Mouse (Mus musculus): ENCODE measurements around the gene Mgl2. TPM values are rescaled to one million over a fixed set of nuclear protein-coding genes. Genes with fewer than 3 reads are reported as not detected.

Gene Mgl2
- polyA plus RNA-seq, 1 experiment: 0.37 TPM

GRCm38 (mm10) chr11:70099102-70099501 is 31.0 kb upstream of the Mgl2 start:
- TF ChIP-seq EP300 (IDR thresholded peaks at IDR 0.05; ENCODE audit: insufficient read depth, low read depth, low read length): no peak
- H3K36me3 ChIP-seq (ENCODE audit: control insufficient read depth, insufficient read depth, low read length, poor library complexity, severe bottlenecking): no peaks in the 10 kb centered on the region

GRCm38 (mm10) chr11:70099809-70100208 is 30.3 kb upstream of the Mgl2 start:
- Histone ChIP-seq H3K4me3 (ENCODE audit: low read depth, low read length) (no peak overlapping the region), H3K4me1 (ENCODE audit: control insufficient read depth, insufficient read depth, low read length) (no peaks in the 10 kb centered on the region), H3K9ac (ENCODE audit: low read depth, poor library complexity, severe bottlenecking) (no peak overlapping the region), H3K36me3 (ENCODE audit: control insufficient read depth, insufficient read depth, low read length, poor library complexity, severe bottlenecking) (no peaks in the 10 kb centered on the region), H3K27me3 (ENCODE audit: control insufficient read depth, insufficient read depth, low read length, poor library complexity, severe bottlenecking) (no peaks in the 10 kb centered on the region), H3K9me3 (replicated peaks; ENCODE audit: control insufficient read depth, insufficient read depth, low read length, poor library complexity, severe bottlenecking) (no peaks in the 10 kb centered on the region), H3K27ac (ENCODE audit: insufficient read depth, low read length) (no peak overlapping the region)
- TF ChIP-seq EP300 (IDR thresholded peaks at IDR 0.05; ENCODE audit: insufficient read depth, low read depth, low read length): no peak
- no peak for TF ChIP-seq POLR2A (IDR thresholded peaks at IDR 0.05; ENCODE audit: insufficient read depth, low read length)
- TF ChIP-seq CTCF (IDR thresholded peaks at IDR 0.05; ENCODE audit: low read depth, low read length): no peak

More at GRCm38 (mm10) chr11:70099102-70099501, 31.0 kb upstream of the Mgl2 start:
- Histone ChIP-seq H3K9ac (ENCODE audit: low read depth, poor library complexity, severe bottlenecking) (no peak overlapping the region), H3K9me3 (replicated peaks; ENCODE audit: control insufficient read depth, insufficient read depth, low read length, poor library complexity, severe bottlenecking) (no peaks in the 10 kb centered on the region), H3K27me3 (ENCODE audit: control insufficient read depth, insufficient read depth, low read length, poor library complexity, severe bottlenecking) (no peaks in the 10 kb centered on the region), H3K4me3 (ENCODE audit: low read depth, low read length) (no peak overlapping the region), H3K4me1 (ENCODE audit: control insufficient read depth, insufficient read depth, low read length) (no peaks in the 10 kb centered on the region), H3K27ac (ENCODE audit: insufficient read depth, low read length) (no peak overlapping the region)

- Histone ChIP-seq H3K27me3 (ENCODE audit: control insufficient read depth, insufficient read depth, low read length, poor library complexity, severe bottlenecking) (no peaks in the 10 kb centered on the region), H3K4me1 (ENCODE audit: control insufficient read depth, insufficient read depth, low read length) (no peaks in the 10 kb centered on the region), H3K36me3 (ENCODE audit: control insufficient read depth, insufficient read depth, low read length, poor library complexity, severe bottlenecking) (no peaks in the 10 kb centered on the region), H3K9ac (ENCODE audit: low read depth, poor library complexity, severe bottlenecking) (no peak overlapping the region), H3K4me3 (ENCODE audit: low read depth, low read length) (no peak overlapping the region), H3K9me3 (replicated peaks; ENCODE audit: control insufficient read depth, insufficient read depth, low read length, poor library complexity, severe bottlenecking) (no peaks in the 10 kb centered on the region), H3K27ac (ENCODE audit: insufficient read depth, low read length) (no peak overlapping the region)
- TF ChIP-seq EP300 (IDR thresholded peaks at IDR 0.05; ENCODE audit: insufficient read depth, low read depth, low read length) (no peak), CTCF (IDR thresholded peaks at IDR 0.05; ENCODE audit: low read depth, low read length) (no peak), POLR2A (IDR thresholded peaks at IDR 0.05; ENCODE audit: insufficient read depth, low read length) (no peak)
Measured at GRCm38 (mm10) chr11:70103701-70104315, 26.3 kb upstream of the Mgl2 start.

GRCm38 (mm10) chr11:70107085-70107484 is 23.0 kb upstream of the Mgl2 start:
- TF ChIP-seq EP300 (IDR thresholded peaks at IDR 0.05; ENCODE audit: insufficient read depth, low read depth, low read length) (no peak), CTCF (IDR thresholded peaks at IDR 0.05; ENCODE audit: low read depth, low read length) (no peak), POLR2A (IDR thresholded peaks at IDR 0.05; ENCODE audit: insufficient read depth, low read length) (no peak)
- no peaks in the 10 kb centered on the region for H3K27me3 ChIP-seq (ENCODE audit: control insufficient read depth, insufficient read depth, low read length, poor library complexity, severe bottlenecking)
- H3K4me1 ChIP-seq (ENCODE audit: control insufficient read depth, insufficient read depth, low read length): no peaks in the 10 kb centered on the region
- H3K36me3 ChIP-seq (ENCODE audit: control insufficient read depth, insufficient read depth, low read length, poor library complexity, severe bottlenecking): no peaks in the 10 kb centered on the region
- H3K9me3 ChIP-seq (replicated peaks; ENCODE audit: control insufficient read depth, insufficient read depth, low read length, poor library complexity, severe bottlenecking): no peaks in the 10 kb centered on the region
- H3K9ac ChIP-seq (ENCODE audit: low read depth, poor library complexity, severe bottlenecking): no peak overlapping the region
- H3K4me3 ChIP-seq (ENCODE audit: low read depth, low read length): no peak overlapping the region
- no peak overlapping the region for H3K27ac ChIP-seq (ENCODE audit: insufficient read depth, low read length)

- Histone ChIP-seq H3K27ac (ENCODE audit: insufficient read depth, low read length) (no peak overlapping the region), H3K36me3 (ENCODE audit: control insufficient read depth, insufficient read depth, low read length, poor library complexity, severe bottlenecking) (no peaks in the 10 kb centered on the region), H3K27me3 (ENCODE audit: control insufficient read depth, insufficient read depth, low read length, poor library complexity, severe bottlenecking) (no peaks in the 10 kb centered on the region), H3K9me3 (replicated peaks; ENCODE audit: control insufficient read depth, insufficient read depth, low read length, poor library complexity, severe bottlenecking) (no peaks in the 10 kb centered on the region), H3K9ac (ENCODE audit: low read depth, poor library complexity, severe bottlenecking) (no peak overlapping the region), H3K4me3 (ENCODE audit: low read depth, low read length) (no peak overlapping the region), H3K4me1 (ENCODE audit: control insufficient read depth, insufficient read depth, low read length) (no peaks in the 10 kb centered on the region)
- peak; percentile 82 for TF ChIP-seq CTCF (IDR thresholded peaks at IDR 0.05; ENCODE audit: low read depth, low read length)
- no peak for TF ChIP-seq POLR2A (IDR thresholded peaks at IDR 0.05; ENCODE audit: insufficient read depth, low read length)
Measured at GRCm38 (mm10) chr11:70110146-70110545, 20.0 kb upstream of the Mgl2 start.

GRCm38 (mm10) chr11:70114562-70114961 is 15.6 kb upstream of the Mgl2 start:
- Histone ChIP-seq H3K9ac (ENCODE audit: low read depth, poor library complexity, severe bottlenecking) (no peak overlapping the region), H3K9me3 (replicated peaks; ENCODE audit: control insufficient read depth, insufficient read depth, low read length, poor library complexity, severe bottlenecking) (no peaks in the 10 kb centered on the region), H3K4me1 (ENCODE audit: control insufficient read depth, insufficient read depth, low read length) (no peaks in the 10 kb centered on the region), H3K36me3 (ENCODE audit: control insufficient read depth, insufficient read depth, low read length, poor library complexity, severe bottlenecking) (no peaks in the 10 kb centered on the region), H3K27ac (ENCODE audit: insufficient read depth, low read length) (no peak overlapping the region), H3K4me3 (ENCODE audit: low read depth, low read length) (no peak overlapping the region), H3K27me3 (ENCODE audit: control insufficient read depth, insufficient read depth, low read length, poor library complexity, severe bottlenecking) (no peaks in the 10 kb centered on the region)
- TF ChIP-seq POLR2A (IDR thresholded peaks at IDR 0.05; ENCODE audit: insufficient read depth, low read length): no peak
- TF ChIP-seq EP300 (IDR thresholded peaks at IDR 0.05; ENCODE audit: insufficient read depth, low read depth, low read length): no peak
- no peak for TF ChIP-seq CTCF (IDR thresholded peaks at IDR 0.05; ENCODE audit: low read depth, low read length)

Measured in ES-Bruce4 (cell line).